Mouse (Mus musculus): ENCODE data around the gene Prph.

GRCm38 (mm10) chr15:99018630-99019029 is 36.3 kb upstream of the Prph start:
- TF ChIP-seq CTCF (IDR thresholded peaks at IDR 0.05; ENCODE audit: borderline replicate concordance, control insufficient read depth, extremely low read depth, insufficient read depth, low read length, poor library complexity): no peak
- no peak for TF ChIP-seq POLR2A (IDR thresholded peaks at IDR 0.05; ENCODE audit: control insufficient read depth, extremely low read depth, insufficient read depth, low read length, poor library complexity)
